Mouse (Mus musculus): ENCODE results near the gene Pik3ca.

DNA sequence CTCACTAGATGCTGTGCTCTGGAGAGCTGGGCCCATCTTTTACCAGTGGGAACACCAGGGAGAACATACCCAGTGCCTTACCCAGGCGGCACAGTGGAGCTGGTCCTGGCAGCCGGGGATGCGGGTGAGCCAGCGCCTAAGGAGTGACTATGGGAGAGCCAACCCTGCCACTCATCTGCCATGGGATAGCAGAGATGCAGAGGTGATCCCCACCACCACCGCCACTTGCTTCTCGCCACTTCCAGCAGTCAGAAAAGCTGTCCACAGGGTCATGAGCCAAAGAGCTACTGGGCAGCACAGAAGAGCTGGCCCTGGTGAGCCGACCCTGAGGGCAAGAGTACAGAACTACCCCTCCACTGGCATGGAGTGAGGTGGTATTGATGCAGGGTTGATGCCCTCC lies 82.5 kb downstream of the Pik3ca start:
- TF ChIP-seq CTCF (IDR thresholded peaks at IDR 0.05; ENCODE audit: low read depth) (no peak), EP300 (IDR thresholded peaks at IDR 0.05; ENCODE audit: low read depth) (no peak)
